Mouse (Mus musculus) heart, adult 2 months (tissue): Measurements from ENCODE around the gene Kcnk12. TPM values are rescaled to one million over a fixed set of nuclear protein-coding genes. Genes with fewer than 3 reads are reported as not detected.

Source experiments
- DNase-seq, 2 experiments: peaks; one replicate each; pipeline ENCODE4 v3.0.0; 2021
- H3K27ac ChIP-seq: fragments of 200-600 bp; 2 replicates; pipeline ENCODE4 v1.8.1; 2022
- H3K27me3 ChIP-seq: fragments of 200-500 bp; 2 replicates; pipeline ENCODE4 v1.6.1; 2012; ENCODE audit warnings: mild to moderate bottlenecking, low read length, inconsistent platforms, mixed read lengths; ENCODE audit not compliant: control insufficient read depth, insufficient read depth
- H3K36me3 ChIP-seq: fragments of 200-500 bp; 2 replicates; pipeline ENCODE4 v1.6.1; 2012; ENCODE audit warnings: low read length, inconsistent platforms; ENCODE audit not compliant: control insufficient read depth, insufficient read depth
- H3K4me1 ChIP-seq: fragments of 200-500 bp; 2 replicates; pipeline ENCODE4 v1.6.1; 2011; ENCODE audit warnings: low read length; ENCODE audit not compliant: control insufficient read depth, insufficient read depth
- H3K4me3 ChIP-seq: fragments of 200-600 bp; 2 replicates; pipeline ENCODE4 v1.8.1; 2022
- H3K79me2 ChIP-seq: fragments of 200-500 bp; replicated peaks from 2 replicates; pipeline ENCODE4 v1.6.1; 2012; ENCODE audit warnings: mild to moderate bottlenecking, inconsistent platforms, low read length, moderate library complexity, mixed read lengths; ENCODE audit not compliant: control insufficient read depth, insufficient read depth
- H3K9ac ChIP-seq: fragments of 200-500 bp; 2 replicates; pipeline ENCODE4 v1.6.1; 2012; ENCODE audit warnings: low read depth, mild to moderate bottlenecking, control low read depth, inconsistent platforms, low read length, mixed read lengths
- CTCF ChIP-seq: fragments of 200-600 bp; IDR thresholded peaks from 2 replicates; pipeline ENCODE4 v1.8.1; 2022; ENCODE audit warnings: antibody characterized with exemption, mild to moderate bottlenecking, moderate library complexity
- EP300 ChIP-seq: fragments of 200-500 bp; IDR thresholded peaks from 2 replicates; pipeline ENCODE4 v1.6.1; 2011; ENCODE audit warnings: low read depth, low read length, control low read depth; ENCODE audit not compliant: insufficient read depth
- POLR2A ChIP-seq: fragments of 200-500 bp; IDR thresholded peaks from 2 replicates; pipeline ENCODE4 v1.6.1; 2011; ENCODE audit warnings: mild to moderate bottlenecking, low read depth, low read length, control low read depth; ENCODE audit not compliant: insufficient read depth
- WGBS: fragments of 180-500 bp; shearing (Covaris S2); methylation state at CpG from one replicate; pipeline ENCODE4 v1.1.7; 2018; 5-methylcytosine and 5-hydroxymethylcytosine counted together
- intact Hi-C: fragments of 180-260 bp; cut with DNase I; formaldehyde crosslinking; loops from one replicate; pipeline ENCODE4 v1.15.1; 2025
- polyA plus RNA-seq: library from polyadenylated mRNA; depleted of rRNA; stranded (reverse); fragments of >200 nt; gene quantifications from 2 replicates; pipeline ENCODE4 v1.2.3, GENCODE M21; 2012
- total RNA-seq, 2 experiments: library from RNA; stranded (reverse); gene quantifications; 2 replicates each; pipeline ENCODE4 v1.2.3; 2021

Kcnk12 gene
- total and polyA plus RNA-seq, 3 experiments = 0.18 TPM; not detected in 2

DNA sequence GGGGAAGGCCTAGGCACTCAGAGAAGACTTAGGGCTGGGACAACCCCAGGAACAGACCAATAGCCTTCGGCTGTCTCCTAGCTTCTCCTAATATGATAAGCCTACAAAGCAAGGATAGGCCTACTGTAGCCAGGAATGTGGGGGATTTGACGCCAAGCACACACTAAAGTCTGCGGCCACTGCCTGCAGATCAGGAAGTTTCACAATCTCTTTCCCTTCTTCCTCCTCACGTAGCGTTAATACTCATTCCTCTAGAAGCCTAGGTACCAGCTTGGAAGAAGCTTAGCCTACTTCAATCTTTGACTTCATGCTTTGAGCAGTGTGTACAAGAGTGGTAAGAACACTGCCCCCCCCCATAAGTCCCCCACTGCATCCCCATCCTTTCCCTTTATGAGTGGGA lies 7.1 kb downstream of the Kcnk12 start:
- intact Hi-C loops = no loop called here
- no peak overlapping the region for H3K9ac ChIP-seq
- DNase-seq = no peak
- no peak overlapping the region for H3K27ac ChIP-seq
- H3K36me3 ChIP-seq = no peaks in the 10 kb centered on the region
- no peaks in the 10 kb centered on the region for H3K4me1 ChIP-seq
- TF ChIP-seq EP300 (no peak), POLR2A (no peak), CTCF (no peak)
- H3K79me2 ChIP-seq = no peaks in the 10 kb centered on the region
- H3K27me3 ChIP-seq = peaks cover 4% of the 10 kb centered on the region
- H3K4me3 ChIP-seq = no peak overlapping the region
- 86% methylated on average over 5 of the region's 5 CpGs for WGBS

DNA sequence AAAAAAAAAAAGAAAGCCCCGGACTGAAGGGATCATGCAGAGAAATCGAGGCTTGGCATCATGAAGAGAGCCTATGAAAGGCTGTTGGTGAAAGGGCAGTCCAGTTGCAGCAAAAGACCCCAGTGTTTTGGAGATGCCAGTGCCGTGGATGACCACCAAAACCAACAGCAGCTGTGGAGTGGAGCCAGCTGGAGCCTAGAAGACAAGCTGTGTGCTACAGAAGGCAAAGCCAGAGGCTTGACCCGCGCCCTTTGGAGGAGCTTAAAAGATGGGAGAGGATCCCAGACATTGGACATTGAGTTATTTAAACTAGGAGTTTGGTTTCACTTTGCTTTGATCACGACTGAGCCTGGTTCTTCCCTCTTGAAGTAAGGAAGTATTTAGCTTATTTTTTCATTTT lies 9.6 kb downstream of the Kcnk12 start:
- no peak overlapping the region for H3K27ac ChIP-seq
- WGBS = 70% methylated on average over 6 of the region's 6 CpGs
- TF ChIP-seq CTCF (no peak), POLR2A (no peak), EP300 (no peak)

DNA sequence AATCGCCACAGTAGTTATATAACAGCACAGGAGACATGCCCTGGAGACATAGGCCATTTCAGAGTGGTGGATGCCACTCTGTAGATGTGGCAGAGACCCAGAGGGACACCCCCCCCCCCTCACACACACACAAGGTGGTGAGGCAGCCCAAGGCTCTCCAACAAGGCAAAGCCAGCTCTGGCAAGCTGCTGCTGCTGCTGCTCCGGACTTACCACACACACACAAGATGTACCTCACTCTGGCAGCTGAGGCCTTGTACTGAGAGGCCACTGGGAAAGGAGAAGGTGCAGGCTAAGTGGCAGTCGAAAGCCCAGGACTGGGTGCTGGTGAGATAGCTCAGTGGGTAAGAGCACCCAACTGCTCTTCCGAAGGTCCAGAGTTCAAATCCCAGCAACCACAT lies 10.1 kb downstream of the Kcnk12 start:
- Histone ChIP-seq H3K27me3 (no peaks in the 10 kb centered on the region), H3K27ac (no peak overlapping the region), H3K4me3 (no peak overlapping the region), H3K4me1 (no peaks in the 10 kb centered on the region), H3K36me3 (no peaks in the 10 kb centered on the region), H3K9ac (no peak overlapping the region), H3K79me2 (no peaks in the 10 kb centered on the region)
- no peak for TF ChIP-seq POLR2A
- no peak for TF ChIP-seq CTCF
- no peak for TF ChIP-seq EP300
- WGBS = 85% methylated on average over 4 of the region's 4 CpGs
- intact Hi-C loops = no loop called here
- peak in 1 of 2 experiments; percentile 4 for DNase-seq

More for the DNA sequence above, 9.6 kb downstream of the Kcnk12 start:
- intact Hi-C loops = no loop called here
- H3K79me2 ChIP-seq = no peaks in the 10 kb centered on the region
- DNase-seq = peak in 1 of 2 experiments; percentile 1
- H3K36me3 ChIP-seq = no peaks in the 10 kb centered on the region
- no peaks in the 10 kb centered on the region for H3K27me3 ChIP-seq
- H3K9ac ChIP-seq = no peak overlapping the region
- no peak overlapping the region for H3K4me3 ChIP-seq
- H3K4me1 ChIP-seq = no peaks in the 10 kb centered on the region

DNA sequence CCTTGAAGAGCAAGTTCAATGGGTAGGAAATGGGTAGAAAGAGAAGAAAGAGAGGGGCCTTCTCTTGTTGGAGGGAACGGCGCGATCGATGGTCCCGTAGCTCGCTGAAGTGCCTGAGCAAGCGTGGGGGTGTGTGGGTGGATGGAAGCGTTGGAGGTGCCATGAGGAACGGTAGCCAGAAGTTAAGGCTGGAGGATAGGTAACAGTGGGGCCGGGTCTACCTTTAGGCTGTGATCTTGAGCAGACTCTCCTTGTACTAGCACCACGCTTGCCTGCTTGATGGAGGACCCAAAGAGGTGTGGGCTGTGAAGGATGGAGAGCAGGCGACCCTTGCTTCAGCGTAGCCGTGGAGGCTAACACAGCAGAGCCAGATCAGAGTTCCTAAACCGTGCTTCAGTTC lies 12.1 kb downstream of the Kcnk12 start:
- peak in 1 of 2 experiments; percentile 5 for DNase-seq
- Histone ChIP-seq H3K9ac (no peak overlapping the region), H3K4me3 (no peak overlapping the region), H3K4me1 (no peaks in the 10 kb centered on the region), H3K36me3 (no peaks in the 10 kb centered on the region), H3K27me3 (no peaks in the 10 kb centered on the region), H3K27ac (no peak overlapping the region), H3K79me2 (no peaks in the 10 kb centered on the region)
- no peak for TF ChIP-seq EP300
- no peak for TF ChIP-seq POLR2A
- no peak for TF ChIP-seq CTCF
- intact Hi-C loops = no loop called here
- WGBS = 91% methylated on average over 15 of the region's 15 CpGs

DNA sequence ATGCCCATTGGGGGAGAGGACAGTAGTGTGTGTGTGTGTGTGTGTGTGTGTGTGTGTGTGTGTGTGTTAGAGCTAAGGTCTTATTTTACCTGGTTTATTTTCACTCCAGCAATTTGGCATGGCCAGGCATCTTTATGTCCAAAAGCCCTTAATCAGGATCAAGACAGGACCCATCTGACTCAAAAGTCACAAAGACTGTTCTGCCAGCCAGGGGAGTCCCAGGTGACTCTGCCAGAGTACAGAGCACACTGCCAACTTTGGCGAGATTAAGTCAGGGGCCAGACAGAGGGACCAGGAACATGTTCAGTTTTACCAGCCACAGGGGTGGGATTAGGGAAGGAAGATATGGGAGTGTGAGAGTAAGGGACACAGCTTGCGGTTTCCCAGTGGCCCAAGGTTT lies 12.9 kb downstream of the Kcnk12 start:
- intact Hi-C loops = no loop called here
- no peaks in the 10 kb centered on the region for H3K79me2 ChIP-seq
- no peaks in the 10 kb centered on the region for H3K4me1 ChIP-seq
- no peak overlapping the region for H3K4me3 ChIP-seq
- TF ChIP-seq CTCF = no peak
- TF ChIP-seq EP300 = no peak
- no peak for TF ChIP-seq POLR2A
- H3K27ac ChIP-seq = no peak overlapping the region
- H3K27me3 ChIP-seq = no peaks in the 10 kb centered on the region
- H3K9ac ChIP-seq = no peak overlapping the region
- DNase-seq = no peak
- WGBS = 47% methylated on average over 2 of the region's 2 CpGs
- H3K36me3 ChIP-seq = no peaks in the 10 kb centered on the region

DNA sequence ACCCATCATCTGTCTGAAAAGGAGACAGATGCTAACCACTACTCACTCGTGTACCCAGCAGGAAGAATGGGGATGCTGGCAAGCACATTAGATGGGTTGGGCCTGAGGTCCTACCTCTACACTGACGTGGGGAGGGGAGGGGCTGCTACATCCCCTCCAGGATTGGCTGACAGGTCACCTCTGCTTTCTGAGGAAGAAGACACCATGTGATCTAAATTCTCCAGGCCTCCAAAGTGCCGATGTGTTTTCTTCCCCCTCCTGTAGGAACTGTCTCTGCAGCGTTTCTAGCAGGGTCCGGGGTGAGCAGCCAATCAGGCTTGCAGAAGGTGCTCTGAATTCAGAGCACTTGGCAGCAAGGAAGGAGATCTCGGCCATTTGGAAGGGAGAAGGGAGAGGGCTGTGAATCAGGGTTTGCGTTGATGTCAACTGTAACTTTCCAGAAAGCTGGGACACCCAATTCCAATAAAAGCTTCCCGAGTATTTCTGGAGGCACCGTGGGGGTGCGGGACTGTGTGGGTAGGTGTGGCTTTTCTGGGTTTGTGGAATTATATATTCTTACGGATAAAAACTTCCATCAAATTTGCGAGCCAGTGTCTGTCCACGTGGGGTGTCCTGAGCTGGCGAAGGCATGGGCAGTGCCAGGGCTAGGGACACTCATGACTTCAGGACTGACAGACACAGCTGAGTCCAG lies 13.5 kb downstream of the Kcnk12 start:
- DNase-seq = no peak
- TF ChIP-seq CTCF (no peak), POLR2A (no peak), EP300 (no peak)
- intact Hi-C loops = no loop called here
- Histone ChIP-seq H3K27me3 (no peaks in the 10 kb centered on the region), H3K4me1 (no peaks in the 10 kb centered on the region), H3K9ac (no peak overlapping the region), H3K4me3 (no peak overlapping the region), H3K27ac (no peak overlapping the region), H3K36me3 (no peaks in the 10 kb centered on the region), H3K79me2 (no peaks in the 10 kb centered on the region)
- 63% methylated on average over 14 of the region's 14 CpGs for WGBS
